Mouse (Mus musculus) neural tube, embryonic 15.5 days (tissue): ENCODE measurements around the gene Ttc38. TPM values are rescaled to one million over a fixed set of nuclear protein-coding genes. Genes with fewer than 3 reads are reported as not detected.

Experiments
- ATAC-seq: fragments of 200-750 bp; cut with Nextera tagmentation; 2 replicates; pipeline ENCODE4 v1.8.0; 2017; ENCODE audit warnings: mild to moderate bottlenecking, moderate TSS enrichment, moderate library complexity; ENCODE audit not compliant: low FRiP score
- H3K27ac ChIP-seq: fragments of 300-500 bp; sonication (generic); replicated peaks from 2 replicates; pipeline ENCODE4 v1.5.1; 2015; ENCODE audit warnings: mild to moderate bottlenecking, inconsistent platforms
- H3K27me3 ChIP-seq: fragments of 300-500 bp; sonication (generic); replicated peaks from 2 replicates; pipeline ENCODE4 v1.6.1; 2015; ENCODE audit warnings: inconsistent platforms
- H3K36me3 ChIP-seq: fragments of 300-500 bp; sonication (generic); 2 replicates; pipeline ENCODE4 v1.6.1; 2015; ENCODE audit warnings: inconsistent platforms
- H3K4me1 ChIP-seq: fragments of 300-500 bp; sonication (generic); 2 replicates; pipeline ENCODE4 v1.6.1; 2015; ENCODE audit warnings: inconsistent platforms
- H3K4me2 ChIP-seq: fragments of 300-500 bp; sonication (generic); 2 replicates; pipeline ENCODE4 v1.6.1; 2015; ENCODE audit warnings: inconsistent platforms, mild to moderate bottlenecking, moderate library complexity
- H3K4me3 ChIP-seq: fragments of 300-500 bp; sonication (generic); replicated peaks from 2 replicates; pipeline ENCODE4 v1.5.1; 2015; ENCODE audit warnings: mild to moderate bottlenecking, inconsistent platforms
- H3K9ac ChIP-seq: fragments of 300-500 bp; sonication (generic); replicated peaks from 2 replicates; pipeline ENCODE4 v1.6.1; 2015; ENCODE audit warnings: mild to moderate bottlenecking, inconsistent platforms
- H3K9me3 ChIP-seq: fragments of 300-500 bp; sonication (generic); replicated peaks from 2 replicates; pipeline ENCODE4 v1.6.1; 2016; ENCODE audit warnings: inconsistent platforms
- WGBS: fragments of 180-500 bp; shearing (Covaris S2); methylation state at CpG from one replicate; pipeline ENCODE4 v1.1.7; 2015; ENCODE audit warnings: mixed read lengths; 5-methylcytosine and 5-hydroxymethylcytosine counted together
- polyA plus RNA-seq: library from polyadenylated mRNA; unstranded; fragments of >200 nt; fragmentation: Nextera tagmentation; extraction: Ambion mirVana; gene quantifications from 2 replicates; pipeline ENCODE4 v1.2.1, GENCODE M21; 2015

Gene Ttc38
- polyA plus RNA-seq: 3.8 and 6.5 TPM in 2 replicates

DNA sequence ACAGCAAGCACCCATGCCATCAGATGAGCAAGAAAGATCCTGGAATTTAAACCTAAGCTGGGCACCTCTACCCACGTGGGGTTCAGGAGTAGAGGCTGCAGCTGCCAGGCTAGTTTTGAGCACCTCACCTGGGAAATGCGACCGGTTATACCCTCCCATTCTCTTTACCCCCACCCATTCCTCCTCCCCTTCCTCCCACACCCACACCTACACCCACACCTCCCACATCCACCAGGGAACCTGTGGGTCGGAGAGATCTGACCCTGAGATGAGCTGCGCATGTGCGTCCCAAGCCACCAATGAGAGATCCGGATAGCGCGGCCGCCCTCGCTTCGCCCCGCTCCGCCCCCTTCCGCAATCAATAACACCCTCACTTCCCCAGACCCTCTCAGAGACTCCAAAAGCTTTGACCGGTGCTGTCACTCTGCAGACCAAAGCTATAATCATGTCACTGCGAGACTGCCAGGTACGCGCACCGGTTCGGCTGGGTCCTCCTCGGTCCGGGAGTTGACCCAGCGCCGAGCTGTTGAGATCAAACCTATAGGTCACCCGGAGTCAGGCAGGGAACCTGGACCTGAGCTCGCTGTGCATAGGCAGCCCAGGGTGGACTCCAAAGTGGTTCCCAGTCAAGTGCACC lies at the start of gene Ttc38:
Ttc38 (plus strand) TSS at position 353 of the 637 bp plus-strand sequence.
- WGBS: 1% methylated on average over 27 of the region's 27 CpGs
- H3K4me3 ChIP-seq: peak within 1 kb of the TSS; percentile 60
- H3K27ac ChIP-seq: no peak within 1 kb of the TSS; the same call in 1 of the 2 replicates
- ATAC-seq: peak; percentile 92
- H3K27me3 ChIP-seq: no peaks in the 10 kb centered on the region
- H3K4me1 ChIP-seq: peaks cover 19% of the 10 kb centered on the region
- H3K36me3 ChIP-seq: peaks cover 5% of the 10 kb centered on the region; the same call in 1 of the 2 replicates
- H3K9ac ChIP-seq: peak within 1 kb of the TSS; percentile 66
- no peaks in the 10 kb centered on the region for H3K9me3 ChIP-seq
- H3K4me2 ChIP-seq: peak within 1 kb of the TSS; percentile 92

GRCm38 (mm10) chr15:85783146-85783545 lies 49.0 kb upstream of the Ttc38 start:
- Histone ChIP-seq H3K4me3 (no peak overlapping the region), H3K27ac (no peak overlapping the region)
- ATAC-seq: no peak

GRCm38 (mm10) chr15:85784341-85784740 lies 47.8 kb upstream of the Ttc38 start:
- H3K4me2 ChIP-seq: no peak overlapping the region
- no peaks in the 10 kb centered on the region for H3K27me3 ChIP-seq
- 98% methylated on average over 3 of the region's 3 CpGs for WGBS
- no peaks in the 10 kb centered on the region for H3K9me3 ChIP-seq
- no peaks in the 10 kb centered on the region for H3K36me3 ChIP-seq
- no peak overlapping the region for H3K4me3 ChIP-seq
- ATAC-seq: no peak
- H3K27ac ChIP-seq: no peak overlapping the region
- no peaks in the 10 kb centered on the region for H3K4me1 ChIP-seq
- no peak overlapping the region for H3K9ac ChIP-seq

More at GRCm38 (mm10) chr15:85783146-85783545, 49.0 kb upstream of the Ttc38 start:
- H3K27me3 ChIP-seq: no peaks in the 10 kb centered on the region
- H3K4me1 ChIP-seq: no peaks in the 10 kb centered on the region
- H3K9me3 ChIP-seq: no peaks in the 10 kb centered on the region
- H3K4me2 ChIP-seq: no peak overlapping the region
- H3K36me3 ChIP-seq: no peaks in the 10 kb centered on the region
- H3K9ac ChIP-seq: no peak overlapping the region
- WGBS: 91% methylated on average over 4 of the region's 4 CpGs

GRCm38 (mm10) chr15:85786711-85787110 lies 45.4 kb upstream of the Ttc38 start:
- no peak for ATAC-seq
- H3K27ac ChIP-seq: no peak overlapping the region
- no peak overlapping the region for H3K4me3 ChIP-seq
- no peaks in the 10 kb centered on the region for H3K4me1 ChIP-seq
- no peak overlapping the region for H3K9ac ChIP-seq
- no peak overlapping the region for H3K4me2 ChIP-seq
- no peaks in the 10 kb centered on the region for H3K36me3 ChIP-seq
- no peaks in the 10 kb centered on the region for H3K9me3 ChIP-seq
- no peaks in the 10 kb centered on the region for H3K27me3 ChIP-seq
- WGBS: 83% methylated on average over 5 of the region's 5 CpGs

- H3K36me3 ChIP-seq: no peaks in the 10 kb centered on the region
- H3K9me3 ChIP-seq: no peaks in the 10 kb centered on the region
- no peak overlapping the region for H3K9ac ChIP-seq
- no peaks in the 10 kb centered on the region for H3K4me1 ChIP-seq
- no peaks in the 10 kb centered on the region for H3K27me3 ChIP-seq
- no peak overlapping the region for H3K4me3 ChIP-seq
- no peak for ATAC-seq
- H3K27ac ChIP-seq: no peak overlapping the region
- 95% methylated on average over 6 of the region's 6 CpGs for WGBS
- H3K4me2 ChIP-seq: no peak overlapping the region
Measured at GRCm38 (mm10) chr15:85787482-85787881, 44.6 kb upstream of the Ttc38 start.

GRCm38 (mm10) chr15:85788051-85788450 lies 44.1 kb upstream of the Ttc38 start:
- no peak overlapping the region for H3K9ac ChIP-seq

DNA sequence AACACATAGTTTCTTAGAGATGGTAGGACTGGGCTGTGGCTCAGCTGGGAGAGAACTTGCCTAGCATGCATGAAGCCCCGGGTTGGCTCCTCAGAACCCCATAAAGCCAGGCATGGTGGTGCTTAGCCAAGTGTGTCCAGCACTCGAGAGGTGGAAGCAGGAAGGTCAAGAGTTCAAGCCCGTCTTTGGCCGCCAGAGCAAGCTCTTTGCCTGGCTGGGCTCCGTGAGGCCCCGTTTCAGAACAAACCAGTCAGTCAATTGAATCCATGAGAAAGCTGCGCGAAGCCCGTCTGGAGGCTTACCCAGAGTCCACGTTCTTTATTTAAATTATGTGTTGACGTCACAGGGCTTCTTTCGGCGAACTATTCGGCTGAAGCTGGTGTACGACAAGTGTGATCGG lies 43.5 kb upstream of the Ttc38 start:
- 76% methylated on average over 16 of the region's 16 CpGs for WGBS
- H3K27me3 ChIP-seq: no peaks in the 10 kb centered on the region
- H3K4me1 ChIP-seq: no peaks in the 10 kb centered on the region
- H3K4me3 ChIP-seq: no peak overlapping the region
- H3K36me3 ChIP-seq: no peaks in the 10 kb centered on the region
- H3K27ac ChIP-seq: no peak overlapping the region
- no peaks in the 10 kb centered on the region for H3K9me3 ChIP-seq
- ATAC-seq: no peak
- H3K4me2 ChIP-seq: no peak overlapping the region
- no peak overlapping the region for H3K9ac ChIP-seq

More at GRCm38 (mm10) chr15:85788051-85788450, 44.1 kb upstream of the Ttc38 start:
- Histone ChIP-seq H3K27ac (no peak overlapping the region), H3K27me3 (no peaks in the 10 kb centered on the region), H3K4me1 (no peaks in the 10 kb centered on the region), H3K36me3 (no peaks in the 10 kb centered on the region), H3K4me3 (no peak overlapping the region), H3K9me3 (no peaks in the 10 kb centered on the region), H3K4me2 (no peak overlapping the region)
- no peak for ATAC-seq
- WGBS: 90% methylated on average over 4 of the region's 4 CpGs

DNA sequence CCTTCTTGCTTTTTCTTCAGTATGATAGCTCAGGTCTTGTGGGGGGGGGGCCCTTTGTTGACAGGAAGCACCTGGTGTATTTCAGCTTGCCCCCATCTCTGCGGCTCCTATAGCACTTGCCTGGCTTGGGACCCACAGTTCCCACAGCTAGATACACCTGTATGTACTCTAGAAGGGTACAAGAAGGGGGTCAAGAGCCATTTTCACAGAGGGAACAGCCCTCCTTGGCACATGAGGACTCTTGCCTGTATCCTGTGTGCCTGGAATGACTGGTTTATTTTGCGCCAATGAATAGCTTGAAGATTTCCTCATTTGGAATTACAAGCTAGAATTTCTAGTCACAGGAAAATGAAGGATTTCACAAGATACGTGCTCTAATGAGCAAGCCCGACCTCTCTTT lies 40.7 kb upstream of the Ttc38 start:
- no peak overlapping the region for H3K4me2 ChIP-seq
- H3K4me1 ChIP-seq: no peaks in the 10 kb centered on the region
- WGBS: 93% methylated on average over 4 of the region's 4 CpGs
- no peak overlapping the region for H3K4me3 ChIP-seq
- H3K9ac ChIP-seq: no peak overlapping the region
- no peaks in the 10 kb centered on the region for H3K36me3 ChIP-seq
- H3K27ac ChIP-seq: no peak overlapping the region
- H3K27me3 ChIP-seq: no peaks in the 10 kb centered on the region
- no peak for ATAC-seq
- no peaks in the 10 kb centered on the region for H3K9me3 ChIP-seq

DNA sequence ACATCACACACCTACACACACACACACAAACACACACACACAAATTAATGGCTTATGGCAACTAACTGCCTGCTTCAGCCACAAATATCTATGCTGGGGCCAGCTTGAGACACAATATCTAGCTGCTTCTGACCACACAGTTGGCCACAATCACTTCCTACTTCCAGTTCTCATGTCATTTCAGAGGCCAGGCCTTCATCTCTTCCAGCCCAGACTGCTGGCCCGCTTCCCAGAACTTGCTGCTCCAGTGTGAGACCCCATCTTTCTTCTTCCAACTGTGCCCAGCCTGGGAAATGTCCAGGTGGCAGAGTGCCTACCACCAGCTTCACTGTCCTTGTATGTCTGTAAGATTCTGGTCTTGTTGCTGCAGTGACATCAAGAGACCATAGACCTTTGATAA lies 39.3 kb upstream of the Ttc38 start:
- Histone ChIP-seq H3K27ac (no peak overlapping the region), H3K4me2 (no peak overlapping the region), H3K9me3 (no peaks in the 10 kb centered on the region), H3K9ac (no peak overlapping the region), H3K36me3 (no peaks in the 10 kb centered on the region), H3K4me1 (no peaks in the 10 kb centered on the region), H3K4me3 (no peak overlapping the region), H3K27me3 (no peaks in the 10 kb centered on the region)
- ATAC-seq: no peak
- 82% methylated on average over 1 of the region's 1 CpGs for WGBS

GRCm38 (mm10) chr15:85795516-85795915 lies 36.6 kb upstream of the Ttc38 start:
- Histone ChIP-seq H3K4me2 (no peak overlapping the region), H3K27me3 (no peaks in the 10 kb centered on the region), H3K9ac (no peak overlapping the region), H3K4me1 (no peaks in the 10 kb centered on the region), H3K9me3 (no peaks in the 10 kb centered on the region), H3K4me3 (no peak overlapping the region), H3K36me3 (no peaks in the 10 kb centered on the region), H3K27ac (no peak overlapping the region)
- 82% methylated on average over 6 of the region's 6 CpGs for WGBS
- ATAC-seq: no peak

DNA sequence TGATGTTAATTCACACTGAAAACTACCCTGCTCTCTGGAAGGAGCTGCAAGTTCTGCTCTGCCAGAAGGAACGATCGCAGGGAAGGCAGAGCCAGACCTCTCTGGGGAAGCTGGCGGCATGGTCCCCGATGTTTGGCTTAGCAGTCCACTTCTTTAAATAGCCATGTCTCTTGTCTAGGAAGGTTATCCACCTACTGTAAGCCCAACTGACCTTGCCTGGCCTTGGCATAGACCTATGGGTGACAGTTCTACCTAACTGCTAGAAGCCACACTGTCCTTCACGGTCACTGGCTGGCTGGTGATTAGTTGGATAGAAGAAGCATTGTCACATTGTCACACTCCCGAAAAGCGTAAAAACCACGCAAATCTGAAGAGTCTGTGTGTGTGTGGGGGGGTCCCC lies 33.4 kb upstream of the Ttc38 start:
- ATAC-seq: no peak
- 92% methylated on average over 8 of the region's 8 CpGs for WGBS

DNA sequence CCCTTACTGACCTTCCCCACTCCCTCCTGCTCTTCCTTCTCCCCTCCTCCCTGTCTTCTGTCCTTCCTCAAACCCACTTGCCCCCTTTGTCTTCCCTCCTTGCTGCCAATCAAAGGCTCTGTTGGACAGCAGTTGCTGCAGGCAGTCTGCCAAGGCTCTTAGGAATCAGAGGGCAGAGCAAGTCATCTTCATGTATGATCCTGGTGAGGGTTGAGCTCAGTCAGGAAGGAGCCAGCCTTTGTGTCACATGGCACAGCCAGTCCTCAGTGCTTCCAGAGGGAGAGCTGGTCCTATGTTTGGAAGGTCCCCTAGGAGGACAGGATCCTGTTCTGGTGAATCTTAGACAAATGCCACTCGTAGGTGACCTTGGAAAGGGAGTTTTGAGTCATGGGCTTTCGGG lies 29.2 kb upstream of the Ttc38 start:
- Histone ChIP-seq H3K36me3 (no peaks in the 10 kb centered on the region), H3K4me1 (no peaks in the 10 kb centered on the region), H3K4me2 (no peak overlapping the region), H3K27ac (no peak overlapping the region), H3K9me3 (no peaks in the 10 kb centered on the region), H3K27me3 (no peaks in the 10 kb centered on the region), H3K4me3 (no peak overlapping the region), H3K9ac (no peak overlapping the region)
- WGBS: 85% methylated on average over 2 of the region's 2 CpGs
- no peak for ATAC-seq

More for the DNA sequence above, 33.4 kb upstream of the Ttc38 start:
- Histone ChIP-seq H3K4me3 (no peak overlapping the region), H3K4me1 (no peaks in the 10 kb centered on the region), H3K27ac (no peak overlapping the region), H3K36me3 (no peaks in the 10 kb centered on the region), H3K4me2 (no peak overlapping the region), H3K9ac (no peak overlapping the region), H3K27me3 (no peaks in the 10 kb centered on the region), H3K9me3 (no peaks in the 10 kb centered on the region)
